Mouse (Mus musculus) neural tube, embryonic 12.5 days (tissue): ENCODE data around the gene Fam102a. TPM values are rescaled to one million over a fixed set of nuclear protein-coding genes. Genes with fewer than 3 reads are reported as not detected.

Experiments
- ATAC-seq: fragments of 200-750 bp; cut with Nextera tagmentation; 2 replicates; pipeline ENCODE4 v1.8.0; 2017; ENCODE audit warnings: low read depth, mild to moderate bottlenecking, moderate TSS enrichment, moderate library complexity; ENCODE audit not compliant: low FRiP score
- H3K27ac ChIP-seq: fragments of 300-500 bp; sonication (generic); 2 replicates; pipeline ENCODE4 v1.5.1; 2016
- H3K27me3 ChIP-seq: fragments of 300-500 bp; sonication (generic); replicated peaks from 2 replicates; pipeline ENCODE4 v1.6.1; 2016; ENCODE audit warnings: mild to moderate bottlenecking
- H3K36me3 ChIP-seq: fragments of 300-500 bp; sonication (generic); 2 replicates; pipeline ENCODE4 v1.6.1; 2016; ENCODE audit warnings: mild to moderate bottlenecking
- H3K4me1 ChIP-seq: fragments of 300-500 bp; sonication (generic); 2 replicates; pipeline ENCODE4 v1.6.1; 2016
- H3K4me2 ChIP-seq: fragments of 300-500 bp; sonication (generic); replicated peaks from 2 replicates; pipeline ENCODE4 v1.6.1; 2016; ENCODE audit warnings: mild to moderate bottlenecking
- H3K4me3 ChIP-seq: fragments of 300-500 bp; sonication (generic); 2 replicates; pipeline ENCODE4 v1.5.1; 2016
- H3K9ac ChIP-seq: fragments of 300-500 bp; sonication (generic); 2 replicates; pipeline ENCODE4 v1.6.1; 2016; ENCODE audit warnings: mild to moderate bottlenecking
- H3K9me3 ChIP-seq: fragments of 300-500 bp; sonication (generic); 2 replicates; pipeline ENCODE4 v1.6.1; 2016; ENCODE audit warnings: mild to moderate bottlenecking
- WGBS: fragments of 180-500 bp; shearing (Covaris S2); methylation state at CpG from one replicate; pipeline ENCODE4 v1.1.7; 2016; 5-methylcytosine and 5-hydroxymethylcytosine counted together
- polyA plus RNA-seq: library from polyadenylated mRNA; unstranded; fragments of >200 nt; fragmentation: Nextera tagmentation; extraction: Ambion mirVana; gene quantifications from 2 replicates; pipeline ENCODE4 v1.2.1, GENCODE M21; 2016

The Fam102a gene
- polyA plus RNA-seq, 1 experiment from 2014 or later: 14.4 TPM

DNA sequence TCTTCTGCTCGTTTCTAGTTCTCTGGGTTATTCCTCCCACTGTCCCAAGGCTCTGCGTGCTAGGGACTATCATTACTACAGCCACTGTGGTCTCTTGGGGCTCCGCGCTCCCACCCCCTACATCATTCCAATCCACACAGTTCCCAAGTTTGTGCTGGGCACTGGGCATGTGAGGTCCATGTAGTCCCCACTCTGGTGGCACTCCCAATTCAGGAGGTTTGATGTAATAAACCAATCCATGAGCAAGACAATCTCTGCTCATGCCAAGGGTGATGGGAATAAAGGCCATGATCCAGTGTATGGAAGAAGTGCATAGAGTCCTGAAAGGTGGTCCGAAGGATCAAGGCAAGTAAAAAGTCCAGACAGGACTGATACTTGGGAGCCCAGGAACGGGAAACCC, 39.4 kb downstream of the Fam102a start, which contains the start of gene Pip5kl1:
Gene Pip5kl1, plus strand, starts transcription at position 301 of the 400 bp plus-strand sequence.
- 0 out of 2 replicates have a peak, but pooled peaks cover 6% of the 10 kb centered on the region for H3K36me3 ChIP-seq
- H3K9me3 ChIP-seq: no peaks in the 10 kb centered on the region
- H3K4me2 ChIP-seq: peak within 1 kb of the TSS; percentile 96
- peak within 1 kb of the TSS; percentile 51 for H3K4me3 ChIP-seq
- peaks cover 25% of the 10 kb centered on the region for H3K27me3 ChIP-seq
- no peak within 1 kb of the TSS for H3K27ac ChIP-seq
- peak within 1 kb of the TSS; percentile 57 for H3K9ac ChIP-seq
- peaks cover 8% of the 10 kb centered on the region for H3K4me1 ChIP-seq
- 76% methylated on average over 6 of the region's 6 CpGs for WGBS
- ATAC-seq: no peak

DNA sequence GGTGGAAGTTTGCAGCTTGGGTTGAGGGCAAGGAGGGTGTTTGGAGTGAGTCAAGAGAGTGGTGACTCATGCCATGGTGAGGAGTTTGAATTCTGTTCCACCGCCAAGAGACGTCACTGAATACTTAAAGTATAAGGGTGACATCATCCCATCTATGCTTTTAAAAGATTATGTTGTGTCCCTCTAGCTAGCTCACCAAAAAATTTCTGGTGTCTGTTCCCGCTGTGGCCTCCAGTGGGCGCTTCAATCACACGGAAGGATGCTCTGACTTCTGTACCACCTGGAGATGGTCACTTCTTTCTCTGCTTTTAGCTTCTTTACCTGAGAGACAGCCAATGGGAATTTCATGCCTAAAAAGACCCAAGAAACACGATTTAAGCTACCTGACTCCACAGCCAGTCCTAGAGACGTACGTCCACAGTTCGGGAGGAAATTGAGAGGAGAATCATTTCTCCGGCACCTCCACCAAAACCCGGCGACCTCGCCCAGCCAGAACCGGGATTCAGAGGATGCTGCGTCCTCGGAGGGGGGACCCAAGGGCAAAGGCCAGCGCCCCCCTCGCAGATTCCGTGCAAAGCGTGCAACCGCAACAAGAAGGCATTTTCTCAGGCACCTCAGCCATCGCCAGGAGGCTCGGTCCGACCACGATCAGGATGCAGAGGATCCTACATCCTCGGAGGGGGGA, 39.9 kb downstream of the Fam102a start:
- H3K4me3 ChIP-seq: peak overlapping the region; percentile 51
- 0 out of 2 replicates have a peak, but pooled peaks have one; percentile 37 for ATAC-seq
- WGBS: 2% methylated on average over 26 of the region's 26 CpGs
- peak overlapping the region; percentile 96 for H3K4me2 ChIP-seq
- H3K27me3 ChIP-seq: peaks cover 29% of the 10 kb centered on the region
- H3K4me1 ChIP-seq: peaks cover 8% of the 10 kb centered on the region
- no peaks in the 10 kb centered on the region for H3K9me3 ChIP-seq
- no peak overlapping the region for H3K27ac ChIP-seq
- peak overlapping the region; percentile 57 for H3K9ac ChIP-seq
- H3K36me3 ChIP-seq: 0 out of 2 replicates have a peak, but pooled peaks cover 6% of the 10 kb centered on the region

DNA sequence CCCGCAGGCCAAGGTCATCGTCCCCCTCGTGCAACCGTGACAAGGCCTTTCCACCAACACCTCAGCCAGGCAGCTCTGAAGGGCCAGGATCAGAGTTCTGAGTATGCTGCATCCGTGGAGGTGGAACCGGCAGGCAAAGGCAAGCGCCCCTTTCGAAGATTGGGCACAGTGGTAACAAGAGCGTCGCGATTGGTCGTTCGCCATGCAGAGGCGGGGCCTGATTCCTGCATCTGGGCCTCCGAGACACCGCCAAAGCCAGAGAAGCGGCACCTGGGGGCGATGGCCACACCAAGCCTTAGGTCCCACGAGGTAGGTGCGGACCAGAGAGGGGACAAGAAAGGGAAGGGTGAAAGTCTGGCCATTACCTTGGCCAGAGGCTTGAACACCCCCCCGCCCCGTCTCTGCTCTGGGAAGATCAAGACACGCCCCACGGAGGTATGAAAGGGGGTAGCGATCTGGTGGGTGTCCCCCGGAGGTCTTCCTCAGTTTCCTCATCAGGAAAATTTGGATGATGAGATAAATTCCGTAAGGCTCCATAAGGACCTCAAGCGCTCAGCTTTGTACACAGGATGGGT, 40.5 kb downstream of the Fam102a start, which contains the start of gene 9430097D07Rik:
Gene 9430097D07Rik, minus strand, starts transcription at position 99 of the 575 bp plus-strand sequence.
- Histone ChIP-seq H3K36me3 (0 out of 2 replicates have a peak, but pooled peaks cover 6% of the 10 kb centered on the region), H3K9me3 (no peaks in the 10 kb centered on the region), H3K27ac (no peak within 1 kb of the TSS)

DNA sequence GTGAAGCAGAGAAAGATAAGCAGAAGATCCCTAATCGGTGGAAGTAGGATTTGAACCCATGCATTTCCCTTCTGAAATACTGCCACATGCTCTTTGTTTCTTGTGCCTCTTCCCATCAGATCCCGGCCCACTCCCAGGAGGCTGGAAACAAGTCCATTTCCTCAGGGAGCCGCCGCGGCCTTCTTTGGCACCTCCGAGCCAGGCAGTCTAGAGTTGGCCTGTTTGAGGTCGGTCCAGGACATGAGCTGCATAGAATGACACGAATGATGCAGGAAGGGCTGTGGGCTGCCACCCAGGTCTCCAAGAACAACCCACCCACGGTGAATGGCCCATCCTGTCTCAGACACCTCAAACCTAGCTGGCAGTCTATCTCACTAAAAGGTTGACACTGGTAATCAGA, 41.4 kb downstream of the Fam102a start:
- Histone ChIP-seq H3K27me3 (peaks cover 29% of the 10 kb centered on the region), H3K9me3 (no peaks in the 10 kb centered on the region), H3K4me1 (peaks cover 5% of the 10 kb centered on the region), H3K4me2 (no peak overlapping the region), H3K9ac (no peak overlapping the region), H3K27ac (no peak overlapping the region), H3K4me3 (no peak overlapping the region), H3K36me3 (0 out of 2 replicates have a peak, but pooled peaks cover 6% of the 10 kb centered on the region)
- no peak for ATAC-seq
- 91% methylated on average over 9 of the region's 9 CpGs for WGBS

More for the DNA sequence above, 40.5 kb downstream of the Fam102a start, which contains the start of gene 9430097D07Rik:
- H3K4me2 ChIP-seq: peak within 1 kb of the TSS; percentile 96
- peaks cover 8% of the 10 kb centered on the region for H3K4me1 ChIP-seq
- peak within 1 kb of the TSS; percentile 51 for H3K4me3 ChIP-seq
- H3K27me3 ChIP-seq: peaks cover 29% of the 10 kb centered on the region
- ATAC-seq: peak; percentile 81
- WGBS: 6% methylated on average over 28 of the region's 28 CpGs
- H3K9ac ChIP-seq: peak within 1 kb of the TSS; percentile 57

DNA sequence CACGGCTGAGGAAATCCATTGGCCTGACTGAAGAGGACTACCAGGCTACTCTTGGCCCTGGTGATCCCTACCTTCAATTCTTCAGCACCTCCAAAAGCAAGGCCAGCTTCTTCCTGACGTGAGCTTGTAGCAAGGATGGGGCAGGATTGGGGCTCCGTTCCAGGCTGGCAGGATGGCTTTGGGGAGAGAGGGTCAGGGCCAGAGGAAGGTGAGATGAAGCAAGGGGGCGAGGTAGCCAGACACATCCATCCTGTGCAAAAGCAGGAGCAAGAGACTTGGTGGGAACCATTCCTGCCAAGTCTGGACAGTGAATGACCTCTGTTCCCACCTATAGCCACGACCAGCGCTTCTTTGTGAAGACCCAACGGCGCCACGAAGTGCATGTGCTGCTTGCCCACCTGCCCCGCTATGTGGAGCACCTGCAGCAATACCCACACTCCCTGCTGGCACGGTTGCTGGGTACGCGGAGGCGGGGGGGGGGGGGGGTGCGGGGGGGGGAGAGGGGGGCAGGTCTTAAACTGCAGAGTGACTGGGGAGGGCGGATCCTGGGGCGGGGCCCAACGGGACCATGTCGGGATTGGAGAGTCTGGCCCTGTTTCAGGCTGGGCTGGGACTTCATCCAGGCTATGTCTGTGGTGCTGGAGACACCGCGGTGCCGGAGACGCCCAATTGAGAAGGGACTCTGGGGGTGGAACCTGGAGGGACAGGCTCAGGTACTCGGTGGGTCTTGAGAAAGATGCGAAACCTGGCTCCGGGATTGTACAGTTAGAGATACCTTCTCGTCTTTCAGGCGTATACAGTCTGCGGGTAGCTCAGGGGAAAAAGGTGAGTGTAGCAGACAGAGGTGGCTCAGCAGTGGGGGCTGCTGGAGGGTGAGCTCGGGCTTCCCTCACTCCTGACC, 43.3 kb downstream of the Fam102a start:
- Histone ChIP-seq H3K4me2 (no peak overlapping the region), H3K27me3 (peaks cover 35% of the 10 kb centered on the region), H3K27ac (no peak overlapping the region), H3K4me1 (no peaks in the 10 kb centered on the region), H3K4me3 (no peak overlapping the region), H3K36me3 (0 out of 2 replicates have a peak, but pooled peaks cover under 1% of the 10 kb centered on the region), H3K9me3 (no peaks in the 10 kb centered on the region), H3K9ac (0 out of 2 replicates have a peak overlapping the region, but pooled peaks have one; percentile 19)
- no peak for ATAC-seq
- WGBS: 41% methylated on average over 25 of the region's 30 CpGs

DNA sequence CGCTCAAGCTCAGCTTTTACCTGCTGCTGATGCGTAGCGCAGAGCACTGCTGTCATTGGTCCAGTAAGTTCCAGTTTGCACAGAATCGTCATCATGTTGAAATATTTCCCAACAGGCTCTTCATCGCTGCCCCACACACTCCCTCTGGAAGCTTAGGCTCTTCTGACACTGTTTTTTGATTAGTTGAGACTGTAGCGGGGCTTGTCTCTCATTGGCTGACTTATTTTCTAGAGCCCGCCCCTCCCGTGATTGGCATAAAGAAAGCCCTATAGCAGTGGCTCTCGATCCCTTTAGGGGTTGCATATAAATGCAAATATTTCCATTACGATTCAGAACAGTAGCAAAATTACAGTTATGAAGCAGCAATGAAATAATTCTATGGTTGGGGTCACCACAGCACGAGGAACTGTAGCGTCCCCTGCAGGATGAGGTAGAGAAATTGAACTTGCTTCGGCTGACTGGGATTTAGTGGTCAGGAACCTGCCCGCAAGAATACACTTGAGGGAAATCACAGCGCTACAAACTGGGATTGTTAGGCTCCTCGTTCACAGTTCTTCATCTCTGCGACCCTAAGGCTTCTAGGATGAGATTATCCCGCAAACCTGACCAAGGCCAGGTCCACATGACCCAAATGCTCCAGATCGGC, 46.4 kb downstream of the Fam102a start:
- peak; percentile 64 for ATAC-seq
- H3K36me3 ChIP-seq: no peaks in the 10 kb centered on the region
- peak overlapping the region; percentile 47 for H3K4me2 ChIP-seq
- H3K4me3 ChIP-seq: no peak overlapping the region; the same call in 1 of the 2 replicates
- H3K9me3 ChIP-seq: no peaks in the 10 kb centered on the region
- 33% methylated on average over 19 of the region's 19 CpGs for WGBS
- no peaks in the 10 kb centered on the region for H3K4me1 ChIP-seq
- H3K27me3 ChIP-seq: peaks cover 32% of the 10 kb centered on the region
- H3K9ac ChIP-seq: no peak overlapping the region
- H3K27ac ChIP-seq: no peak overlapping the region

DNA sequence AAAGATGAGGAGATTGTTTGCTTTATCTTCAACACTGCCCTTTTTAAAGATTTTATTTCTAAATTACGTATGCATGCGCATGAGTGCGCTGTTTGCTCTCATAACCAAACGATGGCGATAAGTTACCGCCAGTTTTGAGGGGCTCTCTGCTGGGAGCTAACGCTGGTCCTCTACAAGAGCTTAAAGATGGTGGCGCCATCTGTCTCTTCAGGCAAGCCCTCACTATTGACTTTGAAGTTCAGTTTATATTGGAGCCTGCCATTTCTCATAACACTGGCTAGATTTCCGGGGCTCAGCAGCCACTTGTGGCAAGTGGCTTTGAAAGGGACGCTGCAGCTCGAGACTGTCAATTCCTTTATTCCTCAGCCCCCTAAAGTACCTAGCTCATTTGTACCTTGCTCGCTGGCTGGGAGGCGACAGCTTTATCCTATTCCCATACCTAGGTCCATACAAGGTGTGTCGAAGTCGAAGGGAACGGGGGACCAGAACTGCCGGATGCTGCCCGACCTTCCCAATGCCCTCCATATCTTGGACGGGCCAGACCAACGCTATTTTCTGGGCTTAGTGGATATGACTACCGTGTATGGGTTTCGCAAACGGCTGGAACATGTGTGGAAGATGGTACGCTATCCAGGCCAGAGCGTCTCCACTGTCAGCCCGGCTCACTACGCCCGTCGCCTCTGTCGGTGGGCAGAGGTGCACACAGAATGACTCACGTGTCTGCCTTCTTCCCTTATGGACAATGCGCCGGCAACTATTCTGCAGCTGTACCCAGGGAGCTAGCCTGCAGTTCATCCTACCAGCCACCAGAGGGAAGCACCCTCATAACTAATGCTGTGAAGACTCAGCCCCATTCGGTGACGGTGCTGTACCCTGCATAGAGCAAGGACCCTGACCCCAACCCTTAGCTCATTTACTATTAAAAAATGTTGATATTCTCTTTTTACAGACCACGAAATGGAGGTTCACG, 48.0 kb downstream of the Fam102a start:
- Histone ChIP-seq H3K4me3 (0 out of 2 replicates have a peak overlapping the region, but pooled peaks have one; percentile 19), H3K27ac (no peak overlapping the region), H3K9me3 (no peaks in the 10 kb centered on the region), H3K9ac (0 out of 2 replicates have a peak overlapping the region, but pooled peaks have one; percentile 14), H3K36me3 (no peaks in the 10 kb centered on the region), H3K4me2 (peak overlapping the region; percentile 55), H3K4me1 (peaks cover 8% of the 10 kb centered on the region), H3K27me3 (peaks cover 24% of the 10 kb centered on the region)
- peak; percentile 73 for ATAC-seq
- WGBS: 17% methylated on average over 37 of the region's 37 CpGs

DNA sequence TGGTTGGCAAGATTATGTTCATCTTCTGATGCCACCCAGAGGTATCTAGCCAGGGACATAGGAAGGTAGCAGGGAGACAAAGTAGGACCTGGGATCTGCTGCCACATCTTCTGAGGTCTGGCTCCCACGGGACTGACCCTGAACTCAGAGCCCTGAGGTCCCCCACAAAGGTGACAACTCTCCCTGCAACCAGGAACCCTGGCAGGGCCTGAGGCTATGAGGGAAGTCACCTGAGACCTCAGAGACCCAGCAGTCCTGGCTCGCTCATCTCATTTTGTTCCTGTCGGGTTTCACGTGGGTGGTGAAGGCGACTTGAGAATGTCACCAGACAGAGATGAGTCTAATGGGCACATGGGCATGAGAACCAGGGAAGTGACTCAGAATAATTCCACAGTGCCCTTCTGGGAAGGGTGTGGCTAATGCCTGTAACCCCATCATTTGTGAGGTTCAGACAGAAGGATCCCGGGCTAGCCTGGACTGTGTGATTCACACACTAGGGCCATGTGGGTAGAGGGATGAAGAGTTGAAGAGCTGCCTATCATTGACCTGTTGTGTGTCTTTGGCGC, 50.1 kb downstream of the Fam102a start:
- WGBS: 87% methylated on average over 7 of the region's 7 CpGs
- Histone ChIP-seq H3K9me3 (no peaks in the 10 kb centered on the region), H3K27me3 (peaks cover 7% of the 10 kb centered on the region; the same call in 1 of the 2 replicates), H3K4me3 (no peak overlapping the region), H3K27ac (no peak overlapping the region), H3K36me3 (no peaks in the 10 kb centered on the region; the same call in 1 of the 2 replicates), H3K9ac (no peak overlapping the region), H3K4me1 (peaks cover 14% of the 10 kb centered on the region), H3K4me2 (no peak overlapping the region)
- no peak for ATAC-seq

DNA sequence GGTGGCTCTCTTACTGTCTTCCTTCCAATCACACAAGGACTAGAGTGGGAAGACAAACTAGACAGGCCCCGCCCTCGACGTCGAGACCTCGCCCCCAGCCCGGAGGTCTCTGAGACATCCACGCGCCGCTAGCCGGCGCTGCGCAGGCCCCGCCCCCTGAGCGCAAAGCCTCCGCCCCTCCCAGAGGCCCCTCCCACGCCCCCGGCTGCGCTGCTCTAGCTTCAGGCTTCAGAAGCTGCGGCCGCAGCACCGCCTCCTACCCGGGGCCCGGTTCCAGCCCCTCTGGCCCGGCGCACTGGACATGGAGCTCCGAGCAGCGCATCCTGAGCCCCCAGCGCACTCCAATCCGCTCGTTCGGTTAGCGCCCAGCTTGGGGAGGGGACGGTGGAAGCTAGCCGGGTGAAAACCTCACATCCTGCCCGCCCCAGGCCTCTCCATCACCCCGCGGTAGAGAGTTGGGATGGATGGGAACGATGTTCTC, 51.8 kb downstream of the Fam102a start, which contains the start of gene St6galnac4:
Gene St6galnac4, plus strand, starts transcription at position 225 of the 481 bp plus-strand sequence.
- no peaks in the 10 kb centered on the region for H3K9me3 ChIP-seq
- H3K9ac ChIP-seq: peak within 1 kb of the TSS; percentile 58
- H3K4me2 ChIP-seq: peak within 1 kb of the TSS; percentile 67
- H3K4me3 ChIP-seq: peak within 1 kb of the TSS; percentile 44
- ATAC-seq: peak; percentile 69
- no peaks in the 10 kb centered on the region; the same call in 1 of the 2 replicates for H3K36me3 ChIP-seq
- peaks cover 5% of the 10 kb centered on the region; the same call in 1 of the 2 replicates for H3K27me3 ChIP-seq
- H3K4me1 ChIP-seq: peaks cover 14% of the 10 kb centered on the region
- WGBS: 1% methylated on average over 38 of the region's 38 CpGs
- no peak within 1 kb of the TSS for H3K27ac ChIP-seq

DNA sequence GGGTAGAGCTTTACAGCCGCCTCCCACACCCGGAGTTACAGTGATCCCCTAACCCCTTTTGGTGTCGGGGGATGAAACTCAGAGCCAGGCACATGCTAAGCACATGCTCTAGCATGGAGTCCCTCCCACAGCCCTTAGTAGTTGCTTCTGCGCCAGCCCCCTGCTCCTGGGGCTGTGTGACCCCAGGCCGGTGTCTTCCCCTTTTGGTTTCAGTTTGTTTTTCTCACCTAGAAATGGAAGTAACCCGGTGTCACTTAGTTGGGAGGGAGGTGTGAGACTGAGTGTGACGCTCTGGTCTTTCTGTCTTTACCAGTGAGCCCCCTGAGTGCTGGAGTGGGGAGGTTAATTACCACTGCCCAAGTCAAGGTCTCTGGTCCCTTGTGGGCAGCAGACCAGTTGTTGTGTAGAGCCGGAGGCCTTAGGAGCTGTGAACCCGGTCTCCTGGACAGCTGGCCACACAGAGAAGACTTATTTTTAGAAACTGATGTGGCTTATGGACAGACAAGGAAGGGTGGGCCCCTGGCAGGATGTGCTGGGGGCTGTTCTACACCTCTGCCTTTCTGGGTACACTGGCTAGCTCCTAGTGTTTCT, 52.7 kb downstream of the Fam102a start:
- no peak for ATAC-seq
- H3K27me3 ChIP-seq: no peaks in the 10 kb centered on the region
- no peaks in the 10 kb centered on the region; the same call in 1 of the 2 replicates for H3K36me3 ChIP-seq
- H3K9me3 ChIP-seq: no peaks in the 10 kb centered on the region
- peak overlapping the region; percentile 44 for H3K4me3 ChIP-seq
- H3K4me2 ChIP-seq: peak overlapping the region; percentile 67
- H3K9ac ChIP-seq: peak overlapping the region; percentile 58
- 40% methylated on average over 9 of the region's 9 CpGs for WGBS
- H3K27ac ChIP-seq: no peak overlapping the region
- H3K4me1 ChIP-seq: peaks cover 14% of the 10 kb centered on the region
